Mouse (Mus musculus) MEL-GATA-1-ER (cell line): ENCODE results near the gene Evx2.

ENCODE experiments used
- DNase-seq: peaks from one replicate; pipeline ENCODE4 v3.0.0-alpha.2; 2012; ENCODE audit warnings: low read depth; ENCODE audit errors: extremely low read depth

Gene Evx2

DNA sequence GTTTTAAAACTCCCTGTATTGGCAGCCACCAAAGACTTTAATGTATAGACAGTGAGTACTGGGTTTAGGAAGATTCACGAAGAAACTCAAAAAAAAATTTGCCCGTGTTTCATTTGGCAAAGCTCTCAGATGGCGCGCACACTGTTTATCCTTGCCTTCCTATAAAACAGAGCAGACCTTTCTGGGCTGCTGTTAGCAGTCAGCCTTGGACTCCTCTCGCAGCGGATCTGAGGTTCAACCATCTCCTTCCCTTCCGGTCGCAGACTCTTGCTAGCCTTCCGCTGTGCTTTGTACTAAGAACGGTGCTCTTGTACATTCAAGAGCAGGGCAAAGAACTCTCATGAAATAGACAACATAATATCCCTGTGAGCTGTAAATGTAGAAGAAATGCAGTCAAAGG lies 39.0 kb downstream of the Evx2 start:
- DNase-seq = no peak

DNA sequence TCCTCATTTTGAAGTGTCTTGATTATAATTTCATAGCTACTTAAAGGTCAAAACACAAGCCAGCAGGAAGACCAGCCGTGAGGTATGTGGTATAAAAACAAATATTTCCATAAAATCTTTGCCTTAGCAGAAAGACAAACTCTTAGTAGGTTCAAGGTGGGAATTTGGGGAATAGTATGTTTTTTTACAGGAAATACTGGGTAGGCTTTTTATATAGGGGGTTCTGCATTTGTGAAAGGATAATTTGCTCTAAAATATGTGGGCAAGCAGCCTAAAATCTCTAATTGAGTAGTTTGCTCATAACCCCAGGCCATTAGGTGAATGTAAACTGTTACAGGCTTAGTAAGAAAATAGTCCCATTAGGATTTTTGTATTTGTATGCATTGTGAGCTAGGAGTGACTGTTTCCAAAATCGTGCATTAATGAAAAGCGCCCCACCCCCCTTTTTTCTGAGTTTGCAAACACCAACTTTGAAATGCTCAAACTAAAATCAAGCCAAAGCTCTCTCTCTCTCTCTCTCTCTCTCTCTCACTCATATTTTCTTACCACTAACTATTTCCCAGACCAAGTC lies 39.6 kb downstream of the Evx2 start:
- DNase-seq = no peak

DNA sequence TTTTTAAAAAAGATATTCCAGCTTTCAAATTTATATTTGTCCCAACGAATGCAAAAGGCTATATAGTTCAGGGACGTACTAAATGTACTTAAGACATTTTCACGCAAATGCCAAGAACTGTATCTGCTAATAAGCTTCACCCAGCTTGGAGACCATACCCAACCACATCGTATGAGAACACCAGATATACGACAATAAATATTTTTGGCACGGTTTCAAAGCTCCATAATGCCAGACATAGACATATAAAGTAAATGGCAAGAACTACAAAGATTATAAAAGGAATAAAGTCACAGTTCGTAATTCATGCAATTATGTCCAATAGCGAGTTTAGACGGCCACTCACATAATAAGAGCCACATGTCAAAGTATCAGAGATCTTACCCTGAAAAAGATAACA lies 41.7 kb downstream of the Evx2 start:
- no peak for DNase-seq

DNA sequence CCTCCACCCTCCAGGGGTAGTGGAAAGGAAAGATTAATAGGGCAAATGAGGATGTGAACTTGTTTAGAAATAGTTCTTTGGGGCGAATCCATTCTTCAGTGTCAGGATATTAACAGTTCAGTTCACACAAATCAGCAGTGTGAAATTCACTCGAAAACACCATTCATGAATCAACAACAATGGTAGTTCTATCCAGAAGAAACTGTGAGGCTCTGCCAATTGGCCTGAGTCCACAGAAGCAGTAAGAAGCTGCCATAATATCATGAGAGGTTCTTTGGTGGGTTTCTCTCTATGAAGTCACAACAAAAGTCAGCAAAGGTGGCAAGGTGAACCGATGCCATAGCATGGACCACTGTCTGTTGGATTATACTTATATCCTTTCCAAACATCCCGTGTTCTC lies 48.0 kb downstream of the Evx2 start:
- DNase-seq = no peak

DNA sequence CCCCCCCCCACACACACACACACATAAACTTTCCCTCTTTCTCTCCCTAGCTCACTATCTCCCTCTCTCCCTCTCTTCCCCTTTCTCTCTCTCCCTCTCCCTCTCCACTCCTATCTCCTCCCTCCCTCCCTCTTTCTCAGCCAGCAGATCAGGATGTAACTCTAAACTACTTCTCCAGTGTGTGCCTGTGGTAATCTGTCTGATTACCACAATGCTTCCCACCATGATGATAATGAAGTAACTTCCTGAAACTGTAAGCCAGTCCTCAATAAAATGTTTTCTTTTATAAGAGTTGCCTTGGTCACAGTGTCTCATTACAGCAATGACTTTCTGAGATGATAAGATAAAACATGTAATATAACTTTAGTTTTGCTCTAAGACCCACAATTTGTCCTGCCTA lies 50.0 kb downstream of the Evx2 start:
- peak; percentile 98 for DNase-seq

DNA sequence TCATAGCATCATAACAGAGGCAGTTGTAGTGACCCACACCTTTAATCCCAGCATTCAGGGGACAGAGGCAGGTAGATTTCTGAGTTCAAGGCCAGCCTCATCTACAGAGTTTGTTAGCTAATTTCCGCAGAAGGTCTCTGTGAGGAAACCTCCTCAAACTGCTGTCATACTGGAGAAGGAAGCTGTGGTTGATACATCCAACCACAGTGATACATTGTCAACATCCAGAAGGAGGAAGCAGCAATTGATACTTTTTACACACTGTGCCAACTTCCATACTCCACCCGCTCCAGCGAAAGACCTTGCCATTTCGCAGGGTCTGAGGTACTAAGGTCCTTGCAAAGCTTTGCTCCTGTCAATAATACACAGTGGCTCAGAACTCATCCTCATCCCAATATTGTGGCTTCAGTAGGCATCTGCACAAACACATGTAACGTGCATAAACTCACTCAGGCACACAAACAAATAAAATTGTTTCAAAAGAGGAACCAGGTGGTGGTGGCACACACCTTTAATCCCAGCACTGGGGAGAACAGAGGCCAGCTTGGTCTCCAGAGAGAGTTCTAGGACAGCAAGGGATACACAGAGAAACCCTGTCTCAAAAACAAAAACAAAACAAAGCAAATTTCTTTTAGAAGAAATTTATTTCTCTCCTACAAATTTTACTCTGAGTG lies 53.1 kb downstream of the Evx2 start:
- DNase-seq = peak; percentile 89

DNA sequence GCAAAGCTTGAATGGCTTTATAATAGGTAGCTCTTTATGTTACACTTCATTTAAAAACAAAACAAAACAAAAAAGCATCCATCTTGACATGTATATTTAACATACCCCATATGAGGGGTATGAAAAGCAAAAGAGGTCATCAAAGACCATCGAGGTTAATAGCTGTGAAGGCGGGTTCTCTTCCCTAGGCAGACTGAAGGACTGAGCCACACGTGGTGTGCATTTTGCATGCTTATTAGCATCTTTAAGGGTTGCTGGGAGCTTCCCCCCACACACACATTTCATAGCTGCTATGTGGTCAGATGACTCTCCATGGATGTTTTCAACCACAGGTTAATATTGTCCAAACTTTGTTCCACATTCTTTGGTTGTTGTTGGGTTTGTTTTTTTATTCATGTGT lies 55.3 kb downstream of the Evx2 start:
- no peak for DNase-seq
